Mouse (Mus musculus) cerebellum, adult 9-11 months (tissue): ENCODE results near the gene Xylt1.

Experiments used
- DNase-seq: peaks from one replicate; pipeline ENCODE4 v3.0.0; 2022

Xylt1 gene

GRCm38 (mm10) chr7:117436892-117437291, 56.1 kb downstream of the Xylt1 start:
- no peak for DNase-seq

- no peak for DNase-seq
Measured at GRCm38 (mm10) chr7:117440994-117441393, 60.2 kb downstream of the Xylt1 start.

GRCm38 (mm10) chr7:117442639-117443038, 61.9 kb downstream of the Xylt1 start:
- DNase-seq: no peak

- no peak for DNase-seq
Measured at GRCm38 (mm10) chr7:117443215-117443614, 62.4 kb downstream of the Xylt1 start.

- DNase-seq: no peak
Measured at GRCm38 (mm10) chr7:117445471-117445870, 64.7 kb downstream of the Xylt1 start.

GRCm38 (mm10) chr7:117449605-117450004, 68.8 kb downstream of the Xylt1 start:
- DNase-seq: no peak

GRCm38 (mm10) chr7:117451212-117451611, 70.4 kb downstream of the Xylt1 start:
- no peak for DNase-seq

GRCm38 (mm10) chr7:117452269-117452668, 71.5 kb downstream of the Xylt1 start:
- no peak for DNase-seq

- DNase-seq: no peak
Measured at GRCm38 (mm10) chr7:117454789-117455548, 74.2 kb downstream of the Xylt1 start.

- peak; percentile 8 for DNase-seq
Measured at GRCm38 (mm10) chr7:117462196-117462935, 81.6 kb downstream of the Xylt1 start.

GRCm38 (mm10) chr7:117464956-117465355, 84.2 kb downstream of the Xylt1 start:
- DNase-seq: no peak

- DNase-seq: no peak
Measured at GRCm38 (mm10) chr7:117466006-117466780, 85.4 kb downstream of the Xylt1 start.

- DNase-seq: no peak
Measured at GRCm38 (mm10) chr7:117470243-117470802, 89.5 kb downstream of the Xylt1 start.

GRCm38 (mm10) chr7:117472055-117472780, 91.4 kb downstream of the Xylt1 start:
- DNase-seq: no peak

GRCm38 (mm10) chr7:117472781-117473743, 92.3 kb downstream of the Xylt1 start:
- no peak for DNase-seq

- no peak for DNase-seq
Measured at GRCm38 (mm10) chr7:117474302-117474701, 93.5 kb downstream of the Xylt1 start.

GRCm38 (mm10) chr7:117475106-117475505, 94.3 kb downstream of the Xylt1 start:
- no peak for DNase-seq

- no peak for DNase-seq
Measured at GRCm38 (mm10) chr7:117478937-117479336, 98.2 kb downstream of the Xylt1 start.

GRCm38 (mm10) chr7:117480831-117481230, 100.1 kb downstream of the Xylt1 start:
- DNase-seq: no peak

GRCm38 (mm10) chr7:117481404-117481803, 100.6 kb downstream of the Xylt1 start:
- DNase-seq: no peak

- no peak for DNase-seq
Measured at GRCm38 (mm10) chr7:117482701-117483100, 101.9 kb downstream of the Xylt1 start.
